Mouse (Mus musculus): ENCODE results near the gene Zc3h6. TPM values are rescaled to one million over a fixed set of nuclear protein-coding genes. Genes with fewer than 3 reads are reported as not detected.
"Not testable (repeated sequence)": the region's sequence is repeated elsewhere in the genome, so short reads cannot be mapped to it uniquely, and the experiment has no call there.

Gene Zc3h6
- polyA plus RNA-seq, 1 experiment from 2014 or later: 4.6 TPM

GRCm38 (mm10) chr2:129006194-129006749 is 39.1 kb downstream of the Zc3h6 start:
- no peak overlapping the region for H3K9ac ChIP-seq (ENCODE audit: low read length)
- H3K36me3 ChIP-seq (ENCODE audit: control insufficient read depth, insufficient read depth, low read length): no peaks in the 10 kb centered on the region
- no peaks in the 10 kb centered on the region for H3K9me3 ChIP-seq (replicated peaks; ENCODE audit: control insufficient read depth, low read length)
- 69% methylated on average over 4 of the region's 4 CpGs for WGBS
- ATAC-seq: no peak
- no peaks in the 10 kb centered on the region for H3K27me3 ChIP-seq (replicated peaks; ENCODE audit: control insufficient read depth, insufficient read depth, low read length)
- no peak overlapping the region for H3K4me2 ChIP-seq (ENCODE audit: low read length)
- no peak overlapping the region for H3K4me3 ChIP-seq (ENCODE audit: low read depth, low read length)
- DNase-seq (ENCODE audit: low spot score): no peak
- H3K27ac ChIP-seq (ENCODE audit: low read depth, low read length): no peak overlapping the region
- H3K4me1 ChIP-seq (ENCODE audit: control insufficient read depth, insufficient read depth, low read length): no peaks in the 10 kb centered on the region

- not testable (repeated sequence) for H3K36me3 ChIP-seq (ENCODE audit: control insufficient read depth, insufficient read depth, low read length); H3K4me2 ChIP-seq (ENCODE audit: low read length); H3K27me3 ChIP-seq (replicated peaks; ENCODE audit: control insufficient read depth, insufficient read depth, low read length); H3K27ac ChIP-seq (ENCODE audit: low read depth, low read length); H3K9ac ChIP-seq (ENCODE audit: low read length); H3K9me3 ChIP-seq (replicated peaks; ENCODE audit: control insufficient read depth, low read length); H3K4me3 ChIP-seq (ENCODE audit: low read depth, low read length); H3K4me1 ChIP-seq (ENCODE audit: control insufficient read depth, insufficient read depth, low read length); ATAC-seq
- peak; percentile 5 for DNase-seq (ENCODE audit: low spot score)
- 82% methylated on average over 2 of the region's 2 CpGs for WGBS
Measured at GRCm38 (mm10) chr2:129008867-129009266, 41.7 kb downstream of the Zc3h6 start.

- H3K4me2 ChIP-seq (ENCODE audit: low read length): no peak overlapping the region
- WGBS: 95% methylated on average over 2 of the region's 2 CpGs
- H3K9me3 ChIP-seq (replicated peaks; ENCODE audit: control insufficient read depth, low read length): no peaks in the 10 kb centered on the region
- H3K36me3 ChIP-seq (ENCODE audit: control insufficient read depth, insufficient read depth, low read length): peaks cover 15% of the 10 kb centered on the region
- no peak for ATAC-seq
- no peaks in the 10 kb centered on the region for H3K27me3 ChIP-seq (replicated peaks; ENCODE audit: control insufficient read depth, insufficient read depth, low read length)
- no peak overlapping the region for H3K4me3 ChIP-seq (ENCODE audit: low read depth, low read length)
- H3K4me1 ChIP-seq (ENCODE audit: control insufficient read depth, insufficient read depth, low read length): no peaks in the 10 kb centered on the region
- H3K27ac ChIP-seq (ENCODE audit: low read depth, low read length): no peak overlapping the region
- no peak for DNase-seq (ENCODE audit: low spot score)
- no peak overlapping the region for H3K9ac ChIP-seq (ENCODE audit: low read length)
Measured at GRCm38 (mm10) chr2:129020106-129020505, 52.9 kb downstream of the Zc3h6 start.

GRCm38 (mm10) chr2:129024820-129025219 is 57.6 kb downstream of the Zc3h6 start:
- no peak for ATAC-seq
- Histone ChIP-seq H3K9me3 (replicated peaks; ENCODE audit: control insufficient read depth, low read length) (no peaks in the 10 kb centered on the region), H3K27ac (ENCODE audit: low read depth, low read length) (no peak overlapping the region), H3K4me2 (ENCODE audit: low read length) (no peak overlapping the region), H3K4me1 (ENCODE audit: control insufficient read depth, insufficient read depth, low read length) (no peaks in the 10 kb centered on the region), H3K36me3 (ENCODE audit: control insufficient read depth, insufficient read depth, low read length) (no peaks in the 10 kb centered on the region), H3K27me3 (replicated peaks; ENCODE audit: control insufficient read depth, insufficient read depth, low read length) (no peaks in the 10 kb centered on the region), H3K9ac (ENCODE audit: low read length) (no peak overlapping the region), H3K4me3 (ENCODE audit: low read depth, low read length) (no peak overlapping the region)
- no peak for DNase-seq (ENCODE audit: low spot score)
- WGBS: 82% methylated on average over 9 of the region's 9 CpGs

DNA sequence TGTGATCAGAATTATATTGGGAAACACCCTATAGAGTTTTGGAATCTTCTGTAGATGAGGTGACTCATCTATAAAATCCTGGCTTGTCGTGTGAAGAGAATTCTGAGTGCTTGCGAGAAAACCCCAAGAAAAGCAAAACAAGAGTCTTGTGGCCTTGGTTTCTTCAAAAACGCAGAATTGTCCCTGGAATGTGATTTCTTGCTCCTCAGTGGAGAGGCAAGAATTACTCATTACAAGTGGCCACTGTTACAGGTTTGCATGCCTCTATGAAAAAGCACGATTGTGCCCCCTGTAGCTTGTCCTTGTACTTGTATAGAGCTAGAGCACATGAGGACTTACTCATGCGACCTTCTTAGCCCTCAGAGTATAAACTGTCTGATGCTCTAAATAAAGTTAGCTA is 68.2 kb downstream of the Zc3h6 start:
- Histone ChIP-seq H3K36me3 (ENCODE audit: control insufficient read depth, insufficient read depth, low read length) (no peaks in the 10 kb centered on the region), H3K27ac (ENCODE audit: low read depth, low read length) (no peak overlapping the region), H3K9me3 (replicated peaks; ENCODE audit: control insufficient read depth, low read length) (no peaks in the 10 kb centered on the region), H3K27me3 (replicated peaks; ENCODE audit: control insufficient read depth, insufficient read depth, low read length) (peaks cover 23% of the 10 kb centered on the region), H3K4me3 (ENCODE audit: low read depth, low read length) (no peak overlapping the region), H3K9ac (ENCODE audit: low read length) (no peak overlapping the region), H3K4me2 (ENCODE audit: low read length) (no peak overlapping the region), H3K4me1 (ENCODE audit: control insufficient read depth, insufficient read depth, low read length) (peaks cover 10% of the 10 kb centered on the region; the same call in 1 of the 2 replicates)
- ATAC-seq (no peak), DNase-seq (ENCODE audit: low spot score) (no peak)
- 89% methylated on average over 5 of the region's 5 CpGs for WGBS

- peak; percentile 7 for DNase-seq (ENCODE audit: low spot score)
- H3K27ac ChIP-seq (ENCODE audit: low read depth, low read length): no peak overlapping the region
- peak; percentile 34; the same call in 1 of the 2 replicates for ATAC-seq
- no peaks in the 10 kb centered on the region for H3K9me3 ChIP-seq (replicated peaks; ENCODE audit: control insufficient read depth, low read length)
- H3K4me2 ChIP-seq (ENCODE audit: low read length): peak overlapping the region; percentile 89
- WGBS: 39% methylated on average over 15 of the region's 15 CpGs
- H3K36me3 ChIP-seq (ENCODE audit: control insufficient read depth, insufficient read depth, low read length): no peaks in the 10 kb centered on the region
- peaks cover 23% of the 10 kb centered on the region for H3K27me3 ChIP-seq (replicated peaks; ENCODE audit: control insufficient read depth, insufficient read depth, low read length)
- H3K4me3 ChIP-seq (ENCODE audit: low read depth, low read length): peak overlapping the region; percentile 38
- H3K4me1 ChIP-seq (ENCODE audit: control insufficient read depth, insufficient read depth, low read length): peaks cover 10% of the 10 kb centered on the region; the same call in 1 of the 2 replicates
- peak overlapping the region; percentile 64 for H3K9ac ChIP-seq (ENCODE audit: low read length)
Measured at GRCm38 (mm10) chr2:129038426-129038936, 71.3 kb downstream of the Zc3h6 start.

- WGBS: 2% methylated on average over 62 of the region's 62 CpGs
- H3K9me3 ChIP-seq (replicated peaks; ENCODE audit: control insufficient read depth, low read length): no peaks in the 10 kb centered on the region
- peak overlapping the region; percentile 38 for H3K4me3 ChIP-seq (ENCODE audit: low read depth, low read length)
- H3K4me1 ChIP-seq (ENCODE audit: control insufficient read depth, insufficient read depth, low read length): peaks cover 10% of the 10 kb centered on the region; the same call in 1 of the 2 replicates
- peak overlapping the region; percentile 64 for H3K9ac ChIP-seq (ENCODE audit: low read length)
- no peaks in the 10 kb centered on the region for H3K36me3 ChIP-seq (ENCODE audit: control insufficient read depth, insufficient read depth, low read length)
- H3K27ac ChIP-seq (ENCODE audit: low read depth, low read length): no peak overlapping the region
- peaks cover 23% of the 10 kb centered on the region for H3K27me3 ChIP-seq (replicated peaks; ENCODE audit: control insufficient read depth, insufficient read depth, low read length)
- peak overlapping the region; percentile 89 for H3K4me2 ChIP-seq (ENCODE audit: low read length)
- ATAC-seq (peak; percentile 69), DNase-seq (ENCODE audit: low spot score) (peak; percentile 25)
Measured at GRCm38 (mm10) chr2:129038937-129039631, 71.9 kb downstream of the Zc3h6 start.

GRCm38 (mm10) chr2:129040567-129040966 is 73.4 kb downstream of the Zc3h6 start:
- 38% methylated on average over 6 of the region's 6 CpGs for WGBS
- ATAC-seq (no peak), DNase-seq (ENCODE audit: low spot score) (no peak)
- Histone ChIP-seq H3K9ac (ENCODE audit: low read length) (no peak overlapping the region), H3K9me3 (replicated peaks; ENCODE audit: control insufficient read depth, low read length) (no peaks in the 10 kb centered on the region), H3K36me3 (ENCODE audit: control insufficient read depth, insufficient read depth, low read length) (no peaks in the 10 kb centered on the region), H3K4me2 (ENCODE audit: low read length) (no peak overlapping the region), H3K4me1 (ENCODE audit: control insufficient read depth, insufficient read depth, low read length) (peaks cover 10% of the 10 kb centered on the region; the same call in 1 of the 2 replicates), H3K4me3 (ENCODE audit: low read depth, low read length) (no peak overlapping the region), H3K27ac (ENCODE audit: low read depth, low read length) (no peak overlapping the region), H3K27me3 (replicated peaks; ENCODE audit: control insufficient read depth, insufficient read depth, low read length) (peaks cover 23% of the 10 kb centered on the region)
